Mouse (Mus musculus) MEL (cell line): ENCODE measurements around the gene Clec16a. TPM values are rescaled to one million over a fixed set of nuclear protein-coding genes. Genes with fewer than 3 reads are reported as not detected.

Experiments used
- DNase-seq: peaks from one replicate; pipeline ENCODE4 v3.0.0; 2011; ENCODE audit warnings: low read depth, low spot score
- H3K27ac ChIP-seq: 2 replicates; pipeline ENCODE4 v1.5.1; 2012; ENCODE audit warnings: low read depth, mild to moderate bottlenecking, control low read depth, low read length, moderate library complexity; ENCODE audit not compliant: control insufficient read depth
- H3K27me3 ChIP-seq, 2 experiments: fragments of 150-350 bp in 1 of 2; sonication (generic) in 1 of 2; 2 replicates each; pipeline ENCODE4 v1.6.1; 2012; ENCODE audit warnings: low read length in 2 of 2, mild to moderate bottlenecking in 2 of 2, improper control_type of control experiment in 1 of 2, moderate library complexity in 1 of 2; ENCODE audit not compliant: insufficient read depth in 2 of 2, control insufficient read depth in 1 of 2
- H3K36me3 ChIP-seq, 2 experiments: 2 replicates each; pipeline ENCODE4 v1.6.1; 2012 to 2014; ENCODE audit warnings: low read length in 2 of 2, improper control_type of control experiment in 1 of 2, inconsistent platforms in 1 of 2, mild to moderate bottlenecking in 1 of 2; ENCODE audit not compliant: insufficient read depth in 2 of 2, control insufficient read depth in 1 of 2
- H3K4me1 ChIP-seq, 2 experiments: fragments of 150-350 bp in 1 of 2; sonication (generic) in 1 of 2; 2 replicates each; pipeline ENCODE4 v1.6.1; 2012; ENCODE audit warnings: low read length in 2 of 2, improper control_type of control experiment in 1 of 2, mild to moderate bottlenecking in 1 of 2; ENCODE audit not compliant: insufficient read depth in 2 of 2, control insufficient read depth in 1 of 2
- H3K4me3 ChIP-seq, 2 experiments: fragments of 150-350 bp in 1 of 2; sonication (generic) in 1 of 2; 2 replicates each; pipeline ENCODE4 v1.5.1; 2012; ENCODE audit warnings: low read depth in 2 of 2, low read length in 2 of 2, mild to moderate bottlenecking in 2 of 2, moderate library complexity in 2 of 2, control low read depth in 1 of 2, improper control_type of control experiment in 1 of 2; ENCODE audit not compliant: control insufficient read depth in 1 of 2, insufficient read depth in 1 of 2
- H3K79me2 ChIP-seq: 2 replicates; pipeline ENCODE4 v1.6.1; 2012; ENCODE audit warnings: mild to moderate bottlenecking, low read length, moderate library complexity; ENCODE audit not compliant: control insufficient read depth, poor library complexity, insufficient read depth
- H3K9ac ChIP-seq: 2 replicates; pipeline ENCODE4 v1.6.1; 2012; ENCODE audit warnings: low read depth, mild to moderate bottlenecking, control low read depth, low read length, moderate library complexity; ENCODE audit not compliant: control insufficient read depth, poor library complexity, severe bottlenecking
- H3K9me3 ChIP-seq: fragments of 150-350 bp; sonication (generic); replicated peaks from 2 replicates; pipeline ENCODE4 v1.6.1; 2012; ENCODE audit warnings: mild to moderate bottlenecking, low read length, improper control_type of control experiment, moderate library complexity; ENCODE audit not compliant: insufficient read depth
- CHD1 ChIP-seq: IDR thresholded peaks from 2 replicates; pipeline ENCODE4 v1.6.1; 2012; ENCODE audit warnings: low read depth, mild to moderate bottlenecking, inconsistent platforms, low read length, improper control_type of control experiment
- ELF1 ChIP-seq: IDR thresholded peaks from 2 replicates; pipeline ENCODE4 v1.6.1; 2014; ENCODE audit warnings: low read depth, mild to moderate bottlenecking, inconsistent platforms, low read length, improper control_type of control experiment, moderate library complexity
- MAX ChIP-seq: IDR thresholded peaks from 2 replicates; pipeline ENCODE4 v1.6.1; 2011; ENCODE audit warnings: low read length, improper control_type of control experiment
- MAZ ChIP-seq: IDR thresholded peaks from 2 replicates; pipeline ENCODE4 v1.6.1; 2012; ENCODE audit warnings: low read depth, mild to moderate bottlenecking, inconsistent platforms, low read length, improper control_type of control experiment
- NELFE ChIP-seq: IDR thresholded peaks from 2 replicates; pipeline ENCODE4 v1.6.1; 2011; ENCODE audit warnings: low read depth, low read length, improper control_type of control experiment
- SIN3A ChIP-seq: IDR thresholded peaks from 2 replicates; pipeline ENCODE4 v1.6.1; 2012; ENCODE audit warnings: low read length, improper control_type of control experiment, inconsistent platforms
- USF1 ChIP-seq: IDR thresholded peaks from 2 replicates; pipeline ENCODE4 v1.6.1; 2014; ENCODE audit warnings: low read depth, mild to moderate bottlenecking, inconsistent platforms, low read length, improper control_type of control experiment, moderate library complexity
- ZKSCAN1 ChIP-seq: IDR thresholded peaks from 2 replicates; pipeline ENCODE4 v1.6.1; 2012; ENCODE audit warnings: low read depth, mild to moderate bottlenecking, inconsistent platforms, low read length, improper control_type of control experiment, moderate library complexity
- polyA plus RNA-seq, 2 experiments: library from polyadenylated mRNA; stranded (reverse) in 1 of 2; unstranded in 1 of 2; fragments of >175 nt in 1 of 2; fragments of >200 nt in 1 of 2; gene quantifications; 2 replicates each; pipeline versions ENCODE4 v1.2.1 to v1.2.4; 2012; ENCODE audit warnings: low replicate concordance in 2 of 2, low read depth in 1 of 2; ENCODE audit not compliant: insufficient read length in 2 of 2, insufficient read depth in 1 of 2, missing spikeins in 1 of 2
- total RNA-seq: library from RNA; depleted of rRNA; stranded (reverse); fragments of 300-350 nt; gene quantifications from 2 replicates; pipeline ENCODE4 v1.2.3, GENCODE M21; 2012

Clec16a gene
- total and polyA plus RNA-seq, 3 experiments = 10.4 to 49.3 (median 22.1) TPM

GRCm38 (mm10) chr16:10756168-10756567, 211.0 kb downstream of the Clec16a start:
- Histone ChIP-seq H3K27ac (no peak overlapping the region), H3K9ac (no peak overlapping the region)
- TF ChIP-seq MAX (no peak), ZKSCAN1 (no peak), SIN3A (no peak), CHD1 (no peak)
- TF ChIP-seq, all 39 proteins: peak for 0
- H3K27me3 ChIP-seq = peaks cover 0 to 2% of the 10 kb centered on the region in 2 experiments; a peak in 3 of 4 replicates
- H3K36me3 ChIP-seq = no peaks in the 10 kb centered on the region
- no peaks in the 10 kb centered on the region for H3K9me3 ChIP-seq
- no peak for DNase-seq
- H3K4me3 ChIP-seq = no peak overlapping the region
- peaks cover 0 to 7% of the 10 kb centered on the region in 2 experiments; a peak in 2 of 4 replicates for H3K4me1 ChIP-seq
- no peaks in the 10 kb centered on the region for H3K79me2 ChIP-seq

- peaks cover 0 to 10% of the 10 kb centered on the region in 2 experiments; a peak in 2 of 4 replicates for H3K4me1 ChIP-seq
- no peak for DNase-seq
- H3K27me3 ChIP-seq = no peaks in the 10 kb centered on the region
- H3K36me3 ChIP-seq = no peaks in the 10 kb centered on the region
- H3K9ac ChIP-seq = no peak overlapping the region
- no peak for TF ChIP-seq MAZ
- no peak overlapping the region for H3K27ac ChIP-seq
- H3K4me3 ChIP-seq = no peak overlapping the region
- no peaks in the 10 kb centered on the region for H3K9me3 ChIP-seq
- H3K79me2 ChIP-seq = no peaks in the 10 kb centered on the region
These were observed 216.0 kb downstream of the Clec16a start for GRCm38 (mm10) chr16:10761182-10761581.

GRCm38 (mm10) chr16:10762569-10763180, 217.5 kb downstream of the Clec16a start:
- no peak for DNase-seq
- H3K36me3 ChIP-seq = no peaks in the 10 kb centered on the region
- H3K27me3 ChIP-seq = no peaks in the 10 kb centered on the region
- H3K27ac ChIP-seq = no peak overlapping the region
- H3K4me1 ChIP-seq = peaks cover 0 to 10% of the 10 kb centered on the region in 2 experiments; a peak in 2 of 4 replicates
- no peaks in the 10 kb centered on the region for H3K79me2 ChIP-seq
- H3K9me3 ChIP-seq = no peaks in the 10 kb centered on the region
- no peak overlapping the region for H3K9ac ChIP-seq
- H3K4me3 ChIP-seq = no peak overlapping the region
- TF ChIP-seq ELF1 (no peak), USF1 (no peak), NELFE (no peak)
- TF ChIP-seq, all 39 proteins: peak for 0
